Mouse (Mus musculus) ovary, postnatal 10 days (tissue): ENCODE measurements at regions not wholly inside any gene's neighbourhood (a gene's known extent, or its start where the extent isn't known, plus 50 kb on each side); places are given as distances from the start of the nearest gene placed in this dataset.

ENCODE experiments used
- DNase-seq: peaks from one replicate; pipeline ENCODE4 v3.0.0; 2022; ENCODE audit warnings: low spot score

DNA sequence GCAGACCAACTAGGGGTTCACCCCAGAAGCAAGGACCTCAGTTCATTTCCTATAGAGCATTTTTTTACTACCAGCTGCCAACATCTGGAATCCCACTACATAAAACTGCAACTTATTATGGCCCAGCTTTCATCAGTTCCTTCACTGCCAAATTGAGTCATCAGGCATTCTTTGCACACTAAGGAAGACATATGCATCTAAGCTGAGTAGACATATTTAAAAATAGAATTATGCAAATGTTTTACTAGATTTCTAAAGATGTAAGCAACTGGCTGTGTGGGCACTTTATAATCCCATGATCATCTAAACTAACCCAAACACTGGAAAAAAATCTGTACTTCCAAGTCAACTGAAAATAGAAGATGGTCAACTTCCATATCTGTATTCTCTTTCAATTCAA, 415.9 kb upstream of the Rarb start:
- no peak for DNase-seq

DNA sequence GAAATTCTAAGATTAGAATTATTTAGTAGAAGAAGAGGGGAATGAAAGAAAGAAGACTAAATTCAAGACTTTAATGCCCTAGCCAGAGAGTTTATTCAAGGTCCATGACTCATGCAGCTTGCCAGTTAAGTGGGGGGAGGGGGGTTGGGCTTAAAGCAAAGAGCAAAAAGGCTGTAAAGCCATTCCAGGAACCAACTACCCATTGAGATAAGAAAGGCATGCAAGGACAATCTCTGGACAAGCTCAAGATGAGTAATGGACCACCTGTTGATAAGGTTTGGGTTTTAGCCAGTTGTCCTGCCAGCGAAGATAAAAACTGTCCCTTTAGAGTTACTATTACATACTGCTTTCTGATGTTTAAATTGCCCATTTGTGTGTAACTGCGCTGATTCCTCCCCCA, 392.5 kb upstream of the Rarb start:
- DNase-seq, result no peak

DNA sequence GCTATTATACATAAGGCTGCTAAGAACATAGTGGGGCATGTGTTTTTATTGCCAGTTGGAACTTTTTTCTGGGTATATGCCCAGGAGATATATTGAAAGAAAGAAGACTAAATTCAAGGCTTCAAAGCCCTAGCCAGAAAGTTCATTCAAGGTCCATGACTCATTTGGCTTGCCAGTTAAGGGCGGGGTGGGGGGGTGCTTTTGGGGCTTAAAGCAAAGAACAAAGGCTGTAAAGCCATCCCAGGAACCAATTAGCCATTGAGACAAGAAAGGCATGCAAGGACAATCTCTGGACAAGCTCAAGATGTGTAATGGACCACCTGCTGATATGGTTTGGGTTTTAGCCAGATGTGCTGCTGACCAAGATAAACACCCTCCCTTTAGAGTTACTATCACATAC, 386.7 kb upstream of the Rarb start:
- DNase-seq, result no peak

DNA sequence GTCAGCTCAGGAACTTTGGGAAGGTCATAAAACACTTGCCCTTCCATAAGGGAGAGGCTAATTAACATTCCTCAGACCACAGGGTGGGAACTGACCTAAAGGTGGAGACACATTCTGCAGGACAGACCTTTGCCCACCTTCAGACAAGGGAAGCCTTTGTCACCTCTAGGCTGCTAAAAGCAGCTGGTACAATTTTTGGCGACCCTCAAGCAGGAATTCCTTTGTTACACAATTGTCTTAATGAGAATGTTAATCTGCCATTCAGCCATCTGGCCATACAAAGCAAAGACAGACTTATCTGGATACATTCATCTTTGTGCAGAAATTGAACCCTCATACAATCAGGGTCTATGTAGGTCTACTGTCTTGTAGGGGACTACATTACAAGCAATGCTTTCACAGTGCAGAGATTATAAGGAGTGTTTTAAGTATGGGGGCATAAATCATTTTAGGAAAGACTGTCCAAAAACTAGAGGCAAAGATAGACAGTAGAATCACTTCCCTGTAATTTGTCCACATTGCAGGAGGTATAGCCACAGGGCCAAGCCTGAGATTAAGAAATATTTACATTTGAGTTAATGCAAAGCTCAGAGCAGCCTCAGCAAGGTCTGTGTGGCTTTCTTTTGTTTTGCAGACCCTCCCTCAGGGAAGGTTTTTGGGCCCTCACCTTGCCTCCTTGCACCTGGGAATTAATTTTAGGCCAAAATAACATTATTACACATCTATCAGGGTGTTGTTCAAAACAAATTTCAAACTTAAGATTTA, 384.5 kb upstream of the Rarb start:
- no peak for DNase-seq

DNA sequence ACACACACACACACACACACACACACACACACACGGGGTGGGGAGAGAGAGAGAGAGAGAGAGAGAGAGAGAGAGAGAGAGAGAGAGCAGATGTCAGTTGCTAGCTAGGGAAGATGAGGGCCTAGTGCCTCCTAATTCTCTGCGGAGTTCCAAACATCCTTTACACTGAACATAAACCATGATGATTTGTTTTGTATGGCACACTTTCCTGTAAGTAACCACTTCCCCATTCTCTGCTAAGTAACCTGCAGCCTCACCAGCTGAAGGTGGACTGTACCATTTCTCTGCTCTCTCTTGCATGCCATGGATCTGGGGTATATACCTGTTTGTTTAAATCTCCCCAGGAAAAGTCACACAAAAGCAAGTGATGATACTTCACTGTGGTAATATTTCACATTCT, 374.0 kb upstream of the Rarb start:
- no peak for DNase-seq

DNA sequence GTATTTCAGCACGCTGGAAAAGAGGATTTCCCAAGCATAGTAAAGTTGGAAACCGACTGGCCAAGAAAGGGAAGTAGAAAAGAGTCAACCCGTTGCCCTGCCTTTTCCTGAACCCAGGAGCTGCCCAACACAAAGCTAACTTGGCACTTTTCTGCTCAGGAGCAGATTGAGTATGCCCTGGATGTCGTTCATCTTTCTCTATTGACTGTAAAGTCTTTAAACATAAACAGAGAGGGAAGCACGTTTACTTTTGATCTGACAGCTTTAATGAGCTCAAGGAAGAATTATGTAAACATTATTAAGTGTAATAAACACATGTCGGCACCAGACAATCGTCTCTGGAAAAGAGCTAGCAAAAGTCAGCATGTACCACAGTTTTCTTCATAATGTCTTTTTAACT, 354.3 kb upstream of the Rarb start:
- no peak for DNase-seq

DNA sequence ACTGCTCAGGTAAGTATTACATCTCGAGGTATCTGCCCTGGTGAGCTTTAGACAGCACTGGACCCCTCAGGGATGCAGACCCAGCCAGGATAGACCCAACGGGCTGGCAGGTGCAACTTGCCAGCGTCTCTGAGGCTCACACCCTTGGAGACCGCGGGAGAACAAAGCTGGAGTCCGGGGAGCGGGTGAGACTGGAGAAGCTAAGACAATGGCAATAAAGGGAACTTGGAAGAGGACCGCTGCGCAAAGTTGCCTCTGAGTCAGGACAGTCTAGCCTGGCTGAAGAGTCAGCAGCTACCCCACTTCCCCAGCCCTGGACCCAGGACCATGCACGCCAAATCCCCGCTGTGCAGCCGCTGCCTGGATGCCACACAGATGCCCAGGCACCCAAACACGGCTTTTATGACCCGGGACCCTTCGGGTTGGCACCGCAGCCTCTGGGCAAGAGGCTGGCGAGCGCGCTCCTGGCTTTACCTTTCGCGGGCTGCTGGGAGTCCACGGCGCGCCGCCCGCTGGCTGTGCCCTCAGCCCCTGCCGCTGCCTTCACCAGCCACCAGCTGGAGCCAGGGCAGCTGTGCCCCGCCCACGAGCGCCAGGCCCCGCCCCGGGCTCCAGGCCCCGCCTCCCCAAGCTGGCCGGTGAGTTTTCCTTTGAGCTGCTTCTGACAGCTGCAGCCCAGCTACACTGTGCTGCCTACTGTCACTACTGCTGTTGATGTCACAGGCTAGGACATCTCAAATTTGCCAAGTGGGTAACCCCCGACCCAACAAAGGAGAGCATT, 353.6 kb upstream of the Rarb start:
- peak; percentile 6 for DNase-seq

DNA sequence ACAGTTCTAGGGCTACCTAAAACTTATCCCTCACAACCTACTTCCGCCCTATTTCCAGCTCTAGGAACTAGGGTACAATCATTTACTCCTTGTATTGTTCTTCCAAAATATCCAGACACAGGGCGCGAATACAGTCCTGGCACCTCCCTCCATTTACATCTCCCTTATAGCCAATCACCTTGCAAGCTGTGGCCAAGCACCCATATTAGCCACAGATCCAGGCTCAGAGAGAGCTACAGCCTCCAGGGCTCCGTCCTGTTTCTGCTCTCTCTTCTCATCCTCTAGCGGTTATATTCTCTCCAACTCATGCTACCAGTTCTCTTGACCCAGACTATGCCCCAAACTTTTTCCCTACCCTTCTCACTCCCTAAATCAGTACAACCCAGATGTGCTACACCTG, 352.9 kb upstream of the Rarb start:
- DNase-seq, result no peak

DNA sequence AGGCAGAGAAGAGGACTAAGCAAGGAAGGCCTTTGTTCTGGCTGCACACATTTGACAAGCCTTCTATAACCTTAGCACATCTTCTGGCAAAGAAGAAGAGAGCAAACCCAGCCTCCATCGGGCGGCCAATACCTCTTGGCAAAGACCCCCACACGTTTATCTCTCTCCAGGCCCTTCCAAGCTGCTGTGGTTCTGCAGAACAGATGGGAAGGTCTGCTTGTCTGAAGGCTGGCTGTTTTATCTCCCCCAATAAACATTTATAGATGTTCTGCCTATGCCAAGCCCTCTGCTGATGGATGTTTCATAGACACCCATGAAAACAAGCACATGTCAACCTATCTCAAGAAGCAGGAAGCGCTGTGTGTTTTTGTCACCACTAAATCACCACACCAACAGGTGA, 339.4 kb upstream of the Rarb start:
- DNase-seq, result no peak

DNA sequence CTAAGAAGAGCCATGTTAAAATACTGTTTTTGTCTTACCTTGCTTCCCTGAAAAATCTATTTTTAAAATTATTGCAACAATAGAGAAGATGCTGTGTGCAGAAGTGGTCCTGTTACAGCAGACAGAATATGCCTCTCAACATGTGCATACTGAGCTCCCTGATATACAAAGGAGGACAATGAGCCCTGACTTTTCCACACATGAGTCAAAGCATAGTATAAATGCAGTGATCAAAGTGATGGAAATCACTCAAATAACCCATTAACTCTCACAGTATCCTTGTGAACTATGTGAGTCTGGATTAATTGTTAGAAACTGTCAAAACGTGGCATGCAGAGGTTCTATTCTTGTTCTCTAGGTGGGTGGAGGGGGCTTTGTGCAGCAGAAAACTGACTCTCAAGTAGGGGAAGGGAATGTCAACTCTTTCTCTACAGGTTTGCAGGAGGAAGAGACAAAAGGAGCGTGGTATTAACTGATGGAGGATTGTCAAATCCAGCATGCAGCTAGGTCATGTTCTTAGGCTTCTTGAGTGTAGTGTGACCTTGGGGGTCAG, 337.5 kb upstream of the Rarb start:
- DNase-seq, result no peak

DNA sequence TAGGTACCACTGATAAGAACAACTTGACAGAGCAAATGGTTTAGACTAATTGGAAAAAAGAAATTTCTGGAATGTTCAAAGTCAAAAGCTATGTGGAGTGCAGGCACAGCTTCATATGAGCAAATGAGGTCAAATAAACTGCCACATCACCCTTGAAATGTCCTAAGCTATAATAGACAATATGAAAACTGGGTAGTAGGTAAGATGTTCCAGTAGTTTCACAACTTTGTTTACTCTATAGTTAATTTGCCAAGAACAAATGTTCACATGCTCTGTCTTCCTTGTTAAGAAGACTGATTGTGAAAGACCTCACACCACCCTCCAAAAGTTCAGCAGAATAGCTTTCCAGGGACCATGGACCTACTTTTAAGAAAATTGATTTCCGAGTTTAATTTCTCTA, 301.7 kb upstream of the Rarb start:
- DNase-seq, result no peak

DNA sequence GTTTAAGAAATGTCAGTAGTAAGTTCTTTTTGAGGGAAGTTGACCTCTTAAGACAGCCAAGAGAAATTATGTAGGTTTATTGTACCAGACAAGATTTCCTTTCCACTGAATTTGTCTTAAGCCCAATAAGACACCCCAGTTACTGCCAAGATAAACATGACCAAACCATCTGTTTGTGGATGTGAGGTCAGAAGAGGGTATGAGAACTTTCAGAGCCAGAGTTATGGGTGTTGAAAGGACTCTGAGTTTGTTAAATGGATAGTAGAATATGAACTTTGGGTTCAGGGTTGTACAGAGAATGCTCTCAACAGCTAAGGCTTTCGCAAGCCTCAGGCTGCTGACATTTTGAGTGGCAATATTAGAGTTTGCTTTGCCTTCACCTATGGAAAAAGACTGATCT, 287.7 kb upstream of the Rarb start:
- no peak for DNase-seq

DNA sequence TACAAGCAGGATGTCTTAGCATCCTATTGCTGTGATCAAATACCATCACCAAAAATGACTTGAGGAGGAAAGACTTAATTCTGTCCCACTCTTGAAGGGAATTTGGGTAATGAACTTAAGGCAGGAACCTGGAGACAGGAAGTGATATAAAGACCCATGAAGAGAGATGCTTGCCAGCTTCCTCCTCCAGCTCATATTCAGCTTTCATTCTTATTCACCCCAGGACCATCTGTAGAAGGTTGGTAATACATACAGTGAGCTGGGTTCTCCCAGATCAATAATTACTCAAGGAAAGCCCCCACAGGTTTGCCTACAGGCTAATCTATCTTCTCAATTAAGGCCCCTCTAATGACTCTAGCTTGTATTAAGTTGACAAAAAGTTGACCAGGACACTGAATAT, 283.5 kb upstream of the Rarb start:
- DNase-seq, result no peak

DNA sequence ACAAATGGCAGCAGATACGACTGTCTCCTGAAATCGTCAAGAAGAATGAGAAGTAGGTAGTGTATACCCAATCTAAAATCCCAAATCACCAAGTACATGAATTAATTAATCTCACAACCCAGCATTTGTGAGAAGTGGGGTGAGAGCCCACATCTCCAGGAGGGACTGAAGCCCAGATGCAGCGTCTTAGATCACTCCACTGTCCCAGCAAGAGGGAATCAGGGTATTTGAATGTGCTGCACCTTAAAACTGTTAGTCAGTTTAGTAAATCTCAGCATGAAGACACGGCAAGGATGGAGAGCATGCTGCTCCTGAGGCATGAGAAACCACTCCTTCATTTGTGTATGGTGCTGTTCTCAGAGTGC, 271.6 kb upstream of the Rarb start:
- DNase-seq, result no peak

DNA sequence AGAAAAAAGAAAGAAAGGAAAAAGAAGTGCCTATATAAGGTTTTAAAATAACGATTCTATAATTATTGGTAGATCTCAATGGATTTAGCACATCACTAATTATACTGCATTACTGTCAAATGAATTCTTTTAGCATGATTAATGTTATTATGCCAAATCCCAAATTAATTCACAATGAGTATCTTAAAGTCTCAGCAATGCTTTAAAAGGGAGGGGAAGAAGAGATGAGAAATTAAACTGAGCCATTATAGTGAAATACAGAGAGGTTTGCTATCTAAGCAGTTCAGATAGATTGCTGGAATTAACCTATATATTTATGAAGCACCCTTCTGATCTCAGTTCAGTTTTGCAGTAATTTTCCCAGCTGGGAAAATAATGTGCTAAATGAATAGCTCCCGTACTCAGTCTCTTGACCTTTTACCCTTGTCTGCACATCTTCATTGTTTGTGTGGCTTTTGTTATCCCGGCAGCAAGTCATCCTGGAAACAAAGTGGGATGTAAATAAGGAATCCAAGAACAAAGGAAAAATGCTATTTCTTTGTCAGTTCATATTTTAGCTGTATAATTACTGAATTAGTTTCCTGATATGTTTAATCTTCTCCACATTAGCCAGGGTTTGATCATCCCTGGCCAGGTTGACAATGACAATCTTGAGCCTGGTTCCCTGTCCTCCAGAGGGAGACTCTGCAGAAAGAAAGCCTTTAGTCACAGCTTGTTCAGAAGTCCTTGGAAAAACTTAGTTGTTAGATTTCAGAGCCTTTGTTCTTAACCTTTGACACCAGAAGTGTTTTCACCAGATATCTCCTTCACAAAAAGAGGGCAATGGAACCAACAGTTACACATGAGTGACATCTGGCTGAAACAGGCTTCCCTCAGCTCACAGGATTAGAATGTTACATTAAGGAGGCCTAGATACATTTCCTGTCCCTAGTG, 270.9 kb upstream of the Rarb start:
- no peak for DNase-seq

DNA sequence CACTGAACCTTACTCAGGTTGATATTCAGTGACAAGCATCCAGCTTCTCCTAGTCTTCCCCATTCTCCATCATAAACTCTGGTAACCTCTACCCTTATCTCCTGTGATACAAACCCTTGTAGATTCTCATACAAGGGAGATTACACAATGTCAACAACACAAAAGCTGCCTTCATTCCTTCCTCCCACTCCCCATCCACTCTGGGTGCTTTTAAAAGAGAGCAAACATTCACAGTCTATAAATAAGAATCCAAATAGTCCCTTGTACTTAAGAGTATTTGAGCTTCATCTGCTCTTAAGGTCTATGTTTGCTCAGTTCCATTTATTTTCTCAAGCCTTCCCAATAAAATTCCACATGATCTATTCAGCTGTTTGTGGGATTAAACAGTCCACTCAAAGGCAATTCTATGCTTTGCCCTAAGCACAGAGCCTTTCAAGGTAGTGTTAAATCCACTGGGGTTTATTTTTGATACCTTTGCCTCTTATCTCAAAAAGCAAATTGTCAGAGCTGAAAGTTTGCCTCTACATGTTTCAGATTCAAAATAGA, 270.2 kb upstream of the Rarb start:
- no peak for DNase-seq

DNA sequence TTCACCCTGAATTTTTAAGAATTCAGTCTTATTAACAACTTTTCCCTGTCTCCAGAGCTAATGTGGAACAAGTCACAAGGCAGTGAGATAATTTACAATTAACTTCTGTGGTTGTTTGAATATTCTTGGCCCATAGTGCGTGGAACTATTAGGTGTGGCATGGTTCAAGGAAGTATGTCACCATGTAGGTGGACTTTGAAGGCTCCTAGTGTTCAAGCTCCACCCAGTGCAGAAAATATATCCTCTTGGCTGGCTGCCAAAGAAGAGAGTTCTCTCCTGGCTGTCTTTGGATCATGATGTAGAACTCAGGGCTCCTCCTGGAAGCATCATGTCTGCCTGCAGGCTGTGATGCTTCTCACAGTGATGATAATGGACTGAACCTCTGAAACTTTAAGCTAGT, 268.9 kb upstream of the Rarb start:
- no peak for DNase-seq

DNA sequence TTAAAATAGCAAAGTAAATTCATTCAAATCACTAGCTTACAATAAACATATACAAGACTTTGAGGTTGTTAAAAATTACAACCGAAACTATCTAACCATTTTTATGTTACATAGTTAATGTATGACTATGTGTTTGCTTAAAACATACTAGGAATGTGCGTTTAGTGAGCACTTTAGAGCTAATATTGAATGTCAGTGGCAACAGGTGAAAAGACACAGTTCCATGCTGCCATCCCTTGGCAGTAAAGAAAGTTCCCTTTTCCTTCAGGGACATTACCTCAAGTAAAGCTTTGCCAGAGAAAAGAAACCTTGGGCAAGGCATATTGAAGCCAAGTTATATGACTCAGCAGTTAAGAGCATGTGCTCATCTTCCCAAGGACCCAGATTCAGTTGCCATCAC, 265.0 kb upstream of the Rarb start:
- DNase-seq, result no peak

DNA sequence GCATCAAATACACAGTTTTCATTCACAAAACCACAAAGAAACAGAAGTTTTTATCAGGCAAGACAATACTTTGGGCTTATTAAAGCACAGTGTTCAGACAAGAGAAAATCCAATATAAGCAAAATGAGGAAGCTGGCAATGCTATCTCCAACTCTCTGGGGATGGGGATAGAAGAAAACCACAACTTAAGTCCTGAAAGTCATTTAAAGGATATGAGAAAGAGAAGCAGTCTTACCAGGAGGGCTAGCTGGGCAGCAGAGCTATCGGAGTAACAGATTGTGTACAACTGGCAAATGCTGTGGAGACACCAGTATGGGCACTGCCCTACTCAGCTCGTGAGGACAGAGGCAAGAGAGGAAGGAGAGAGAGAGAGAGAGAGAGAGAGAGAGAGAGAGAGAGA, 262.9 kb upstream of the Rarb start:
- no peak for DNase-seq

DNA sequence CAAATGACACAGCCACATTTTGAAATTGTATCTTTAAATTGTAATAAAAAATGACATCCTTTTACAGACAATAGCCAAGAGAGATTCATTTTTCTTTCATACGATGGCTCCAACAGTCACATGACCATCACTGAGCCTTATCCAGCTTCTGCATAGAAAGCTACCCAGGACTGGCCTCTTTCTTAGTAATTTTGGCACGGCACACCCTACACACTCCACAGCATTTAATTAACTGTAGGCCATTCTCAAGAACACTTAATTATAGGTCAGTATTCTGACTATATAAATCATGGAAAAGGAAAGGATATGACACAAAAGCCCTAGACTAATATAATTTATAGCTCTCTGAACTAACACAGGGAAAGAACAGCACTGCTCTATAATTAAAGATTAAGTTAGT, 260.6 kb upstream of the Rarb start:
- no peak for DNase-seq

DNA sequence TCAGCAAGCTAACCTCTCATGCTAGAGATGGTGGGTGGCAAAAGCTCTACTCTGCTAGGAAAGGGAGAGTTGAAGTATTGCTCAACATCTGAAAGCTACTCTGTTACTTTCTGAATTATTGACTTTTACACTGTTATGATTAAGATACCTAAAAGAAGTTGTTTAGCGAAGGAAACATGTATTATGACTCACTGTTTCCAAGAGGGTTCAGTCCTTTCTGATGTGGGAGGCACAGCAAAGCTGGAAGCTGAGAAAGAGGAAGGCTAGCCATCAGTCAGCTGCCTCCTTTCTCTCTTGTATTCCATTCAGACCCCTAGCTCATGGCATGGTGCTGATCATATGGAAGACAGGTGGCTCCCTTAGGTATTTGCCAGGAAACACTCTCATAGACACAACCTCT, 242.4 kb upstream of the Rarb start:
- no peak for DNase-seq

DNA sequence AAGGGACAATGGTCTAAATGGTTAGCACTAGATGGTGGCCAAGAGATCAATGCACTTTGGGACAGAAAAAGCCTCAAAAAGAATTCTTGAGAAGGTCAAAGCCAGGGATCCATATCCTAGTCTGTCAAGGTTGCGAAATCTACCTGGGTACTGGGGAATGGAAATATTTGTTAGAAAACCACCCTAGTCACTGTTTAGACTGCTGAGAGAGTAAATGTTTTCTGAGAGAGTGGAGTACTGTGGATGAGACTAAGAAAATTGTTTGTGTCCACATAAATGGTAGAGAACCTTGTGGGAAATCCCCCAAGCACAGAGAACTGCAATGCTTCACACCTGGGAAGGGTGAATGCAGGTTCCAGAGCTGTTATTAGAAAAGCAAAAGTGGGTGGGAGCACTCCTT, 239.5 kb upstream of the Rarb start:
- DNase-seq, result no peak
